Mouse (Mus musculus): ENCODE results near the gene Gm13697.

- no peak for TF ChIP-seq CTCF (IDR thresholded peaks at IDR 0.05; ENCODE audit: borderline replicate concordance, control insufficient read depth, extremely low read depth, insufficient read depth, low read length, poor library complexity)
- no peak for TF ChIP-seq POLR2A (IDR thresholded peaks at IDR 0.05; ENCODE audit: control insufficient read depth, extremely low read depth, insufficient read depth, low read length, poor library complexity)
Measured at GRCm38 (mm10) chr2:84021930-84022329, 37.4 kb downstream of the Gm13697 start.
